Mouse (Mus musculus) small intestine, adult 2 months (tissue): Measurements from ENCODE around the gene S100a3. TPM values are rescaled to one million over a fixed set of nuclear protein-coding genes. Genes with fewer than 3 reads are reported as not detected.

Experiments
- H3K27ac ChIP-seq: fragments of 200-500 bp; 2 replicates; pipeline ENCODE4 v1.5.1; 2012; ENCODE audit warnings: low read depth, low read length, control low read depth, inconsistent platforms; ENCODE audit not compliant: insufficient read depth
- H3K27me3 ChIP-seq: fragments of 200-500 bp; 2 replicates; pipeline ENCODE4 v1.6.1; 2012; ENCODE audit warnings: mild to moderate bottlenecking, moderate library complexity, low read length, inconsistent platforms; ENCODE audit not compliant: control insufficient read depth, insufficient read depth
- H3K36me3 ChIP-seq: fragments of 200-500 bp; 2 replicates; pipeline ENCODE4 v1.6.1; 2012; ENCODE audit warnings: mild to moderate bottlenecking, low read length, control low read depth, inconsistent platforms; ENCODE audit not compliant: control insufficient read depth, insufficient read depth
- H3K4me1 ChIP-seq: fragments of 200-500 bp; 2 replicates; pipeline ENCODE4 v1.6.1; 2012; ENCODE audit warnings: low read length, inconsistent platforms, mixed read lengths; ENCODE audit not compliant: control insufficient read depth, insufficient read depth, insufficient read length
- H3K4me3 ChIP-seq: fragments of 200-500 bp; 2 replicates; pipeline ENCODE4 v1.5.1; 2012; ENCODE audit warnings: low read depth, mild to moderate bottlenecking, control low read depth, inconsistent platforms, low read length, moderate library complexity
- CTCF ChIP-seq: fragments of 200-500 bp; IDR thresholded peaks from 2 replicates; pipeline ENCODE4 v1.5.1; 2012; ENCODE audit warnings: low read depth, mild to moderate bottlenecking, control low read depth, inconsistent platforms, low read length, moderate library complexity, mixed read lengths; ENCODE audit not compliant: insufficient replicate concordance, insufficient read length; ENCODE audit errors: extremely low read depth
- POLR2A ChIP-seq: fragments of 200-500 bp; IDR thresholded peaks from 2 replicates; pipeline ENCODE4 v1.6.1; 2012; ENCODE audit warnings: low read depth, mild to moderate bottlenecking, control low read depth, inconsistent platforms, low read length, moderate library complexity
- WGBS: fragments of 180-500 bp; shearing (Covaris S2); methylation state at CpG from one replicate; pipeline ENCODE4 v1.1.7; 2018; 5-methylcytosine and 5-hydroxymethylcytosine counted together
- polyA plus RNA-seq: library from polyadenylated mRNA; depleted of rRNA; stranded (reverse); fragments of >200 nt; gene quantifications from 2 replicates; pipeline ENCODE4 v1.2.3, GENCODE M21; 2012

S100a3 gene
- polyA plus RNA-seq, 1 experiment, result not detected

DNA sequence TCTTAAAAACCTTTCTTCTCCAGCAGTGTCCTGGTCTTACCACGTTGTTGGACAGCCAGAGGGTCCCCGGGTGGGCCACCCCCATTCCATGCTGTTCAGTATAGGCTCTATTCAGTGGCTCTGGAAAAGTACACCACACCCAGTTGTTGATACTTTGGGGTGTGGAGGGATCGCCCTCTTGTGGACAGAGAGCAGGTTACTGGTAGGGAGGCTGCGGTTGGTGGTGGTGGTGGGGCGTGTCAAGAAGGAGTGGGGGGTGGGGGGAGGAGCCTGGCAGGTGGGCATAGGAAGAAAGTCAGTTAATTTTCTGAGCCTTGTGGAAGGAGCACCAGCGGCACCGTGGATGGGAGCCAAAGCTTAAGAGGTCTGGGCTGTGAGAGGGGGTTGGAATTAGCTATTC lies 55.0 kb downstream of the S100a3 start:
- H3K4me1 ChIP-seq, result peaks cover 21% of the 10 kb centered on the region
- no peaks in the 10 kb centered on the region for H3K36me3 ChIP-seq
- H3K27me3 ChIP-seq, result no peaks in the 10 kb centered on the region
- H3K27ac ChIP-seq, result peak overlapping the region; percentile 20; the same call in 1 of the 2 replicates
- H3K4me3 ChIP-seq, result peak overlapping the region; percentile 18; the same call in 1 of the 2 replicates
- 4% methylated on average over 7 of the region's 7 CpGs for WGBS
- peak; percentile 82; the same call in 1 of the 2 replicates for TF ChIP-seq CTCF
- no peak for TF ChIP-seq POLR2A

DNA sequence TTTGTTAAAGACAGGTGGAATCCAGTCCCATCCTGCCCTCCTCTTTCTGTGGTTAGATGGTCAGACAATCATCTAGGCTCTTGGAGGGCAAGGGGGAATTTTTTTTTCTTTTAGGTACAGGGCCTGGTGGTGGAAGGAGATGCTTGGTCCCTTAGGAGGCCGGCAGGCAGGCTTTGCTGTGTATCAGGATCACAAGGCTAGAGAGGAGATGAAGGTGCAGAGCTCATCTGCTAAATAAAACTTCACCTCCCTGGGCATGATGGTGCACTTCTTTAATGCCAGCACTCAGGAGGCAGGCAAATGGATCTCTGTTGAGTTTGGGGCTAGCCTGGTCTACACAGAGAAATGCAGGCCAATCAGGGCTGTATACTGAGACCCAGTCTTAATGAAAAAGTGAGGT lies 55.5 kb downstream of the S100a3 start:
- 50% methylated on average over 1 of the region's 1 CpGs for WGBS
- Histone ChIP-seq H3K27me3 (no peaks in the 10 kb centered on the region), H3K27ac (no peak overlapping the region), H3K36me3 (no peaks in the 10 kb centered on the region), H3K4me1 (peaks cover 21% of the 10 kb centered on the region), H3K4me3 (no peak overlapping the region)
- TF ChIP-seq CTCF (no peak), POLR2A (no peak)

DNA sequence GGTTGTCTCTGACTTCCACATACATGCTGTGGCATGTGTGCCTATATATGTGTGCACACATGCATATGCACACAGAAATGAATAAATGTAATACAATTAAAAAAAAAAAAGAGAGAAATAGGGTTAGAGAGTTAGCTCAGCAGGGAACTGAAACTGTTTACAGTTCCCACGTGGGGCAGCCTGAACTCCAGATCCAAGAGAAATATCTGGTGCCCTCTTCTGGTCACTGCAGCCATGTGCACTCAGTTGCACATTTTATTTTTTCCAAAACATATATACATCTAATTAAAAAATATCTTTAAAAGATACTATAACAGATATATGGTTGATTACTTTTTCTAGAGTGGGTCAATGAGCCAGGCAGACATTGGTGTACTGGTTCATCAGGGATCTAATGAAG lies 57.2 kb downstream of the S100a3 start:
- Histone ChIP-seq H3K4me3 (no peak overlapping the region), H3K4me1 (peaks cover 21% of the 10 kb centered on the region), H3K27ac (no peak overlapping the region), H3K27me3 (no peaks in the 10 kb centered on the region), H3K36me3 (no peaks in the 10 kb centered on the region)
- 31% methylated on average over 1 of the region's 1 CpGs for WGBS
- no peak for TF ChIP-seq CTCF
- TF ChIP-seq POLR2A, result no peak

DNA sequence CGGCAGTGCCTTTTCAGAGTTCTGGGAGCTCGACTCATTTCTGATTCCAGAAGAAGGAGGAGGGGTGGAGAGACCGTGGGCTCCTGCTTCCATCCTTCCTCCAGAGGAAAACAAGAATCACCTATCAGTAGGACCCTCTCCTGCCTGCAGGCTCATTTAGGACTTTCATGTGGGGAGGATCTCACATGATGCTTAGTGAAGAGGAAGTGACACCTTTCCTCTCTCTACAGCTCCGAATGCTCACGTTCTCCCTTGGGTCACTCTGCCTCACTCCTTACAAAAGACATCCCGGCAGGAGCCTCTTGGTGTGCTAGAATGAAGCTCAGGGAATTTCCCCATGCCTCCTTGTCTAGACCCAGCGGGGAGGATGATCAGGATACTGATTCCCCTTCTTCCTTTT lies 61.2 kb downstream of the S100a3 start:
- H3K4me3 ChIP-seq, result no peak overlapping the region
- H3K36me3 ChIP-seq, result no peaks in the 10 kb centered on the region
- no peaks in the 10 kb centered on the region for H3K27me3 ChIP-seq
- no peak for TF ChIP-seq CTCF
- TF ChIP-seq POLR2A, result no peak
- H3K27ac ChIP-seq, result no peak overlapping the region
- H3K4me1 ChIP-seq, result peaks cover 15% of the 10 kb centered on the region
- 44% methylated on average over 7 of the region's 7 CpGs for WGBS

DNA sequence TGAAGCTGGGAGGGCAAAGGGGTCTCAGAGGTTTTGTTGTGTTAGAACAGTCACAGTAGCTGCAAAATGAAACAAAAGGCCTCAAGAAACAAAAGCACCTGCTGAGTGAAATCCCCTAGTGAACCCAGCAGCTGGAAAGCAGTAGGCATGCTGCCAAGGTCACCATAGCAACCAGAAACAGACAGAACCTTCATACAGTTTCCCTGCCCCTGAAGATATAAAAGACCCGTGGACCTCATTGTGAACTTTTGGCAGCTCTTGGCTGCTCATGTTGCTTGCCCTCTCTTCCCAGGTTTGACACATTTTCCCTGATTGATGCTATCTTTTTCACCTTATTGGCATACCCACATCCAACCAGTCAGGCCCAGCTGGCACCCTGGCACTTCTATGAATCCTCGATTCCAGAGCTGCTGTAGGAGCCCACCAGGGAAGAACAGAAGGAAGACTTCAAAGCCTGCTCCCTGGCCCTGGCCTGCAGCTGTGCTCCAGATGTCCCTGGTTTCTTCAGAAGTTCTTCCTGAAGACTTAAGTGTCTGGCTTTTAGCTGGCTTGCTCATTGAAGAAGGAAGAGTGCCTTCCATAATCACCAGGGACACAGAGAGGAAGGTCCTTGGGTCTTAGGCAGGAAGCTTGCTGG lies 63.2 kb downstream of the S100a3 start:
- no peak for TF ChIP-seq POLR2A
- no peak for TF ChIP-seq CTCF
- Histone ChIP-seq H3K4me1 (peaks cover 18% of the 10 kb centered on the region), H3K27ac (no peak overlapping the region; the same call in 1 of the 2 replicates), H3K4me3 (no peak overlapping the region), H3K27me3 (no peaks in the 10 kb centered on the region), H3K36me3 (no peaks in the 10 kb centered on the region)
- 2% methylated on average over 2 of the region's 2 CpGs for WGBS

DNA sequence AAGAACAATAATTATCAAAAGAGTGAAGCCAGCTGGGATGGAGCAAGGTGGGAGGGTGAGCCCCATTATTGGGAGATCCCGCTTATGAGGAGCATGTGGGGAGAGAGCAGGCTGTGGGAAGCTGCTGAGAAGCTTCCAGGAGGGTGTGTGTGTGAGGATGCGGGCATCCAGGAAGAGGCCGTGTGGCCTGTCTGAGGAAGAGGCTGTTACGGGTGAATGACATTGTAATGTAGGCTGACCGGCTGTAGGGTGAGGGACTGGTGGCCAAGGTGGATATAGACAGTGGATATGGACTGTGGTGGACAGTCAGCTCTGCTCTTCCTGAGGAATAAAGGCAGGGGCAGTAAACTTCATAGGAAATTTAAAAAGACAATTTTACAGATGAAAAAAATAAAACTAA lies 65.1 kb downstream of the S100a3 start:
- no peak for TF ChIP-seq POLR2A
- TF ChIP-seq CTCF, result no peak
- peaks cover 18% of the 10 kb centered on the region for H3K4me1 ChIP-seq
- no peak overlapping the region for H3K4me3 ChIP-seq
- 66% methylated on average over 5 of the region's 5 CpGs for WGBS
- no peaks in the 10 kb centered on the region for H3K36me3 ChIP-seq
- no peaks in the 10 kb centered on the region for H3K27me3 ChIP-seq
- H3K27ac ChIP-seq, result no peak overlapping the region

DNA sequence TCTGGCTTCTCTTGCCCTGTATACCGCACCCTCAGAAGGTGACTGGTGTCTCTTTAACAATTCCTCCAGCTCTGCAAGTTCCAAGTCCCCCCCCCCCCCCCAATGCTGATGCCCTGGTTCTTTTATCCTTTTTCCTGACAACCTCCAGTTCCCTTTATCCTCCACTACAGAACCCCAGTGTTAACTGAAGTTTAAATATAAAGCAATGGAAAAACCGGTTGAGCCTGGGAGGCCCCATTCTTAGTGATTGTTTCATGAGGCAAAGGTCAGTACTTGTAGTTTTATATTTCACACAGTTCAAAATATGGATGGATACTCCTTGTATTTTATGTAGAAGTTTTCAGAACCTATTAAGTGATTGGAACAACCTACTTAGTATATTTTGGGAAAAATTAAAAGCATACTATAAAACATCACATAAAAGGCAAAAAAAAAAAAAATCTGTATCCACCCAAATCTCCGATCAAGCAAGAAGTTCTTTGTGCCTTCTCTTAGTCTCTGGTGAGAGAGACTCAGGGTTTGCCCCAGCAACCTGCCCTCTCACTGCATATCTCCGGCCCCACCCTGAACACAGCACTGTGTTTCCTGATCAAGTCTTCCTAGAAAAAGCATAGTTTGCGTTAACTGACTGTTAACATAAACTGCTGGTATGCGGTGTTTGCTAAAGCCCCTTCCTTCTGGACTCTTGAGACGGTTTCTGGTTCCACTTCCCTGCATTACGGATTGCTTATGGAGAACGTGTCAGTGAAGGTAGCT lies 66.1 kb downstream of the S100a3 start:
- Histone ChIP-seq H3K27me3 (no peaks in the 10 kb centered on the region), H3K36me3 (no peaks in the 10 kb centered on the region), H3K4me1 (peaks cover 18% of the 10 kb centered on the region), H3K27ac (peak overlapping the region; percentile 47), H3K4me3 (no peak overlapping the region)
- no peak for TF ChIP-seq CTCF
- no peak for TF ChIP-seq POLR2A
- WGBS, result 26% methylated on average over 9 of the region's 9 CpGs
